Mouse (Mus musculus) embryo, embryonic 11 days (tissue): ENCODE results near the gene Mrps17.
"Not testable (repeated sequence)": the region's sequence is repeated elsewhere in the genome, so short reads cannot be mapped to it uniquely, and the experiment has no call there.

Experiments
- DNase-seq: peaks from one replicate; pipeline ENCODE4 v3.0.0-alpha.2; 2015

Gene Mrps17

GRCm38 (mm10) chr5:129715326-129715861, at the start of gene Mrps17:
Gene Mrps17 (plus strand): TSS chr5:129715497.
- DNase-seq = peak; percentile 98

- no peak for DNase-seq
Measured at GRCm38 (mm10) chr5:129666271-129666909, 48.9 kb upstream of the Mrps17 start.

- DNase-seq = no peak
Measured at GRCm38 (mm10) chr5:129667851-129668250, 47.4 kb upstream of the Mrps17 start.

- DNase-seq = no peak
Measured at GRCm38 (mm10) chr5:129669453-129670035, 45.8 kb upstream of the Mrps17 start.

GRCm38 (mm10) chr5:129670036-129670458, 45.2 kb upstream of the Mrps17 start, which contains the start of gene Zfp11:
Gene Zfp11 (minus strand): TSS chr5:129670099.
- DNase-seq = peak; percentile 90

GRCm38 (mm10) chr5:129685141-129685540, 30.2 kb upstream of the Mrps17 start:
- not testable (repeated sequence) for DNase-seq

- no peak for DNase-seq
Measured at GRCm38 (mm10) chr5:129687621-129688020, 27.7 kb upstream of the Mrps17 start.

GRCm38 (mm10) chr5:129690528-129690927, 24.8 kb upstream of the Mrps17 start:
- DNase-seq = no peak

GRCm38 (mm10) chr5:129700506-129700905, 14.8 kb upstream of the Mrps17 start:
- DNase-seq = no peak

GRCm38 (mm10) chr5:129701706-129702105, 13.6 kb upstream of the Mrps17 start:
- DNase-seq = no peak

GRCm38 (mm10) chr5:129703368-129703767, 11.9 kb upstream of the Mrps17 start:
- DNase-seq = no peak

GRCm38 (mm10) chr5:129708412-129708811, 6.9 kb upstream of the Mrps17 start, which contains the start of gene Sept14:
Gene Sept14 (minus strand): TSS chr5:129708512.
- DNase-seq = no peak

- no peak for DNase-seq
Measured at GRCm38 (mm10) chr5:129717016-129717415, 1.7 kb downstream of the Mrps17 start.

GRCm38 (mm10) chr5:129720176-129720575, 4.9 kb downstream of the Mrps17 start:
- no peak for DNase-seq

GRCm38 (mm10) chr5:129724268-129724667, 9.0 kb downstream of the Mrps17 start:
- no peak for DNase-seq

- peak; percentile 94 for DNase-seq
Measured at GRCm38 (mm10) chr5:129724834-129725773, 9.8 kb downstream of the Mrps17 start, which contains the start of gene Nipsnap2. Gene Nipsnap2 (plus strand): TSS chr5:129725063.

GRCm38 (mm10) chr5:129725774-129726392, 10.6 kb downstream of the Mrps17 start:
- peak; percentile 39 for DNase-seq

GRCm38 (mm10) chr5:129726784-129727183, 11.5 kb downstream of the Mrps17 start:
- no peak for DNase-seq

GRCm38 (mm10) chr5:129729286-129729685, 14.0 kb downstream of the Mrps17 start:
- peak; percentile 8 for DNase-seq

GRCm38 (mm10) chr5:129730344-129730743, 15.0 kb downstream of the Mrps17 start:
- DNase-seq = peak; percentile 6

- DNase-seq = no peak
Measured at GRCm38 (mm10) chr5:129731021-129731420, 15.7 kb downstream of the Mrps17 start.

GRCm38 (mm10) chr5:129740976-129741375, 25.7 kb downstream of the Mrps17 start:
- DNase-seq = peak; percentile 37
